Mouse (Mus musculus): ENCODE measurements around the gene U2af2.

- TF ChIP-seq CTCF (IDR thresholded peaks at IDR 0.05; ENCODE audit: borderline replicate concordance, extremely low read depth, insufficient read depth, insufficient read length) (no peak), POLR2A (IDR thresholded peaks at IDR 0.05; ENCODE audit: borderline replicate concordance, extremely low read depth, insufficient read depth, insufficient read length, poor library complexity, severe bottlenecking) (no peak)
Observed at GRCm38 (mm10) chr7:5099796-5100195, 37.9 kb downstream of the U2af2 start.

All from brain, embryonic 14.5 days (tissue).